Mouse (Mus musculus) ES-Bruce4 (cell line): ENCODE measurements around the gene Tubgcp4.

Experiments used
- CTCF ChIP-seq: IDR thresholded peaks from one replicate; pipeline ENCODE4 v1.8.1; 2011; ENCODE audit warnings: low read depth, low read length
- EP300 ChIP-seq: IDR thresholded peaks from 2 replicates; pipeline ENCODE4 v1.6.1; 2011; ENCODE audit warnings: low read depth, low read length; ENCODE audit not compliant: insufficient read depth
- POLR2A ChIP-seq: IDR thresholded peaks from one replicate; pipeline ENCODE4 v1.8.1; 2011; ENCODE audit warnings: low read length; ENCODE audit not compliant: insufficient read depth

DNA sequence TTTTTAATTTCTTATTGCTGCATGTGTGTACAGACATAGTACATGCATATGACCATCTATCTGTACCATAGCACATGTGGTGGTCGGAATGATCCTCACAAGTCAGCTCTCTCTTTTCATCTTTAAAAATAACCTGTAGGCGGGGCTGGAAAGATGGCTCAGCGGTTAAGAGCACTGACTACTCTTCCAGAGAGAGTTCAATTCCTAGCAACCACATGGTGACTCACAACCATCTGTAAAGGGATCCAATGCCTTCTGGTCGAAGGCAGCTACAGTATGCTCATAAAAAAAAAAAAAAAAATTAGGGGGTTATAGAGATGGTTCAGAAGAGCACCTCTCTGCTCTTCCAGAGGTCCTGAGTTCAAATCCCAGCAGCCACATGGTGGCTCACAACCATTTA, 69.0 kb downstream of the Tubgcp4 start:
- no peak for TF ChIP-seq CTCF
- TF ChIP-seq POLR2A = no peak
- TF ChIP-seq EP300 = no peak
